8 mouse cellular contexts compared by ENCODE assay signal in genomic region chr4:43631956-43632920, GRCm38 (mm10). TPM values are rescaled to one million over a fixed set of nuclear protein-coding genes. Genes with fewer than 3 reads are reported as not detected.
DNase-seq lines count a peak whose midpoint lies in the region; ATAC-seq lines count a peak whose summit lies in the region.

No protein-coding gene starts in this region.

- WGBS in embryonic facial prominence, embryonic 15.5 days, result 44% methylated on average over 42 of the region's 42 CpGs
- 45% methylated on average over 42 of the region's 42 CpGs for WGBS in hindbrain, embryonic 15.5 days
- 60% methylated on average over 42 of the region's 42 CpGs for whole genome bisulfite sequencing in liver, embryonic 15.5 days (ENCODE audit: insufficient replicate concordance)

- peak overlapping the region; percentile 88; the same call in 1 of the 2 replicates for H3K27ac ChIP-seq in embryonic facial prominence, embryonic 15.5 days (replicated peaks)
- H3K27ac ChIP-seq in hindbrain, embryonic 15.5 days (replicated peaks), result peak overlapping the region; percentile 84
- no peak overlapping the region for H3K27ac ChIP-seq in liver, embryonic 15.5 days (replicated peaks)

- no peaks in the 10 kb centered on the region for H3K27me3 ChIP-seq in embryonic facial prominence, embryonic 15.5 days
- H3K27me3 ChIP-seq in hindbrain, embryonic 15.5 days, result no peaks in the 10 kb centered on the region
- peaks cover 55% of the 10 kb centered on the region for H3K27me3 ChIP-seq in liver, embryonic 15.5 days

- H3K4me2 ChIP-seq in embryonic facial prominence, embryonic 15.5 days (replicated peaks), result peak overlapping the region; percentile 82
- peak overlapping the region; percentile 98 for H3K4me2 ChIP-seq in hindbrain, embryonic 15.5 days
- H3K4me2 ChIP-seq in liver, embryonic 15.5 days, result peak overlapping the region; percentile 80

- peak; percentile 38 to 46 for DNase-seq in layer of hippocampus, postnatal 10 days (ENCODE audit: low spot score in 2 of 2)
- no peak for DNase-seq in layer of hippocampus, adult 11-12 months (ENCODE audit: low spot score)
- DNase-seq in NIH3T3 (ENCODE audit: low read depth), result peak; percentile 38
- DNase-seq in ovary, postnatal 14 days (ENCODE audit: low spot score), result no peak

- H3K4me3 ChIP-seq in embryonic facial prominence, embryonic 15.5 days (replicated peaks), result peak overlapping the region; percentile 72
- H3K4me3 ChIP-seq in hindbrain, embryonic 15.5 days, result peak overlapping the region; percentile 70
- peak overlapping the region; percentile 56 for H3K4me3 ChIP-seq in liver, embryonic 15.5 days (replicated peaks)

- no peaks in the 10 kb centered on the region for H3K36me3 ChIP-seq in embryonic facial prominence, embryonic 15.5 days
- H3K36me3 ChIP-seq in hindbrain, embryonic 15.5 days, result no peaks in the 10 kb centered on the region
- no peaks in the 10 kb centered on the region for H3K36me3 ChIP-seq in liver, embryonic 15.5 days (replicated peaks)

- H3K9ac ChIP-seq in embryonic facial prominence, embryonic 15.5 days, result peak overlapping the region; percentile 73
- H3K9ac ChIP-seq in hindbrain, embryonic 15.5 days, result peak overlapping the region; percentile 92
- H3K9ac ChIP-seq in liver, embryonic 15.5 days, result 0 out of 2 replicates have a peak overlapping the region, but pooled peaks have one; percentile 46

- peaks cover 33% of the 10 kb centered on the region for H3K4me1 ChIP-seq in embryonic facial prominence, embryonic 15.5 days
- H3K4me1 ChIP-seq in hindbrain, embryonic 15.5 days (replicated peaks), result peaks cover 49% of the 10 kb centered on the region
- H3K4me1 ChIP-seq in liver, embryonic 15.5 days (replicated peaks), result peaks cover 24% of the 10 kb centered on the region

- H3K9me3 ChIP-seq in embryonic facial prominence, embryonic 15.5 days (replicated peaks), result no peaks in the 10 kb centered on the region
- H3K9me3 ChIP-seq in hindbrain, embryonic 15.5 days, result no peaks in the 10 kb centered on the region
- no peaks in the 10 kb centered on the region for H3K9me3 ChIP-seq in liver, embryonic 15.5 days (replicated peaks)

- peak; percentile 21; the same call in 1 of the 2 replicates for ATAC-seq in embryonic facial prominence, embryonic 15.5 days (ENCODE audit: insufficient number of reproducible peaks, low FRiP score, low TSS enrichment, low read depth)
- 0 out of 2 replicates have a peak, but pooled peaks have one; percentile 17 for ATAC-seq in hindbrain, embryonic 15.5 days (ENCODE audit: low FRiP score, low read depth)
- ATAC-seq in liver, embryonic 15.5 days (ENCODE audit: insufficient read depth), result no peak
- no peak for ATAC-seq in megakaryocyte, adult 5-6 weeks (ENCODE audit: poor library complexity, severe bottlenecking)

RNA-seq across cellular contexts. Expression of gene Npr2, which starts 0.5 kb away (rescaled TPM):
- total RNA-seq in layer of hippocampus, postnatal 10 days (2021), result 10 to 100 TPM; 47.8 to 49.0 TPM
- 19.7 and 20.9 TPM in 2 replicates for polyA plus RNA-seq in embryonic facial prominence, embryonic 15.5 days (2015; fragmentation: Nextera tagmentation; extraction: Ambion mirVana)
- 13.2 TPM in 2 replicates for polyA plus RNA-seq in hindbrain, embryonic 15.5 days (2015; fragmentation: Nextera tagmentation; extraction: Ambion mirVana)
- 0.70 and 0.88 TPM in 2 replicates for polyA plus RNA-seq in liver, embryonic 15.5 days (2015; fragmentation: Nextera tagmentation; extraction: Ambion mirVana)
- total RNA-seq in megakaryocyte, adult 5-6 weeks (2015), result 0.29 and 1.7 TPM in 2 replicates
- total RNA-seq in megakaryocyte, adult 5-6 weeks (2017), result 0.33 and 1.3 TPM in 2 replicates

RNA-seq across cellular contexts. Expression of gene Spag8, which starts 21.2 kb away (rescaled TPM):
- total RNA-seq in layer of hippocampus, postnatal 10 days (2021), result 1 to 10 TPM; 2.1 to 2.3 TPM
- polyA plus RNA-seq in embryonic facial prominence, embryonic 15.5 days (2015; fragmentation: Nextera tagmentation; extraction: Ambion mirVana), result 7.5 and 10.6 TPM in 2 replicates
- 6.9 and 7.0 TPM in 2 replicates for polyA plus RNA-seq in hindbrain, embryonic 15.5 days (2015; fragmentation: Nextera tagmentation; extraction: Ambion mirVana)
- polyA plus RNA-seq in liver, embryonic 15.5 days (2015; fragmentation: Nextera tagmentation; extraction: Ambion mirVana), result not detected in 2 replicates
- total RNA-seq in megakaryocyte, adult 5-6 weeks (2015), result not detected in 2 replicates
- total RNA-seq in megakaryocyte, adult 5-6 weeks (2017), result not detected in 2 replicates

RNA-seq across cellular contexts. Expression of gene Hint2, which starts 24.0 kb away (rescaled TPM):
- 10 to 100 TPM; 30.9 to 34.0 TPM for total RNA-seq in layer of hippocampus, postnatal 10 days (2021)
- 88.1 and 91.2 TPM in 2 replicates for polyA plus RNA-seq in embryonic facial prominence, embryonic 15.5 days (2015; fragmentation: Nextera tagmentation; extraction: Ambion mirVana)
- polyA plus RNA-seq in hindbrain, embryonic 15.5 days (2015; fragmentation: Nextera tagmentation; extraction: Ambion mirVana), result 73.0 and 80.2 TPM in 2 replicates
- polyA plus RNA-seq in liver, embryonic 15.5 days (2015; fragmentation: Nextera tagmentation; extraction: Ambion mirVana), result 62.9 and 69.4 TPM in 2 replicates
- 23.8 and 24.3 TPM in 2 replicates for total RNA-seq in megakaryocyte, adult 5-6 weeks (2015)
- 24.6 and 27.9 TPM in 2 replicates for total RNA-seq in megakaryocyte, adult 5-6 weeks (2017)

RNA-seq across cellular contexts. Expression of gene Tmem8b, which starts 36.5 kb away (rescaled TPM):
- 10 to 100 TPM; 49.4 to 50.5 TPM for total RNA-seq in layer of hippocampus, postnatal 10 days (2021)
- polyA plus RNA-seq in embryonic facial prominence, embryonic 15.5 days (2015; fragmentation: Nextera tagmentation; extraction: Ambion mirVana), result 5.3 and 6.1 TPM in 2 replicates
- 14.2 and 15.4 TPM in 2 replicates for polyA plus RNA-seq in hindbrain, embryonic 15.5 days (2015; fragmentation: Nextera tagmentation; extraction: Ambion mirVana)
- polyA plus RNA-seq in liver, embryonic 15.5 days (2015; fragmentation: Nextera tagmentation; extraction: Ambion mirVana), result 0.15 and 0.20 TPM in 2 replicates
- 0.27 and 0.42 TPM in 2 replicates for total RNA-seq in megakaryocyte, adult 5-6 weeks (2015)
- total RNA-seq in megakaryocyte, adult 5-6 weeks (2017), result 0.04 and 0.16 TPM in 2 replicates

RNA-seq across cellular contexts. Expression of gene Fam221b, which starts 36.7 kb away (rescaled TPM):
- 1 to 10 TPM in 1 of 2 experiments, under 1 TPM in 1; 0.53 to 1.0 TPM for total RNA-seq in layer of hippocampus, postnatal 10 days (2021)
- polyA plus RNA-seq in embryonic facial prominence, embryonic 15.5 days (2015; fragmentation: Nextera tagmentation; extraction: Ambion mirVana), result 2.9 and 4.3 TPM in 2 replicates
- 1.5 and 1.9 TPM in 2 replicates for polyA plus RNA-seq in hindbrain, embryonic 15.5 days (2015; fragmentation: Nextera tagmentation; extraction: Ambion mirVana)
- polyA plus RNA-seq in liver, embryonic 15.5 days (2015; fragmentation: Nextera tagmentation; extraction: Ambion mirVana), result 0.81 and 1.1 TPM in 2 replicates
- total RNA-seq in megakaryocyte, adult 5-6 weeks (2015), result 0.11 TPM in 1 of 2 replicates, not detected in the other
- 0.20 and 0.33 TPM in 2 replicates for total RNA-seq in megakaryocyte, adult 5-6 weeks (2017)

Comparison
In these comparisons a context has a peak if more than half of its experiments do, and no peak if none do; other contexts are left out.
1. DNase-seq: peak in layer of hippocampus, postnatal 10 days (2 of 2) and NIH3T3 (single experiment); none in layer of hippocampus, adult 11-12 months (single experiment) and ovary, postnatal 14 days (single experiment).
2. ATAC-seq: peak in embryonic facial prominence, embryonic 15.5 days (single experiment) and hindbrain, embryonic 15.5 days (single experiment); none in liver, embryonic 15.5 days (single experiment) and megakaryocyte, adult 5-6 weeks (single experiment).
3. Peak in every context shown above with its lines, with median percentiles within 50 percentile points of each other: H3K4me2 ChIP-seq, H3K4me3 ChIP-seq and H3K9ac ChIP-seq.